Mouse (Mus musculus): ENCODE measurements around the gene D430019H16Rik. TPM values are rescaled to one million over a fixed set of nuclear protein-coding genes. Genes with fewer than 3 reads are reported as not detected.

D430019H16Rik gene
- polyA plus RNA-seq, 1 experiment from 2014 or later: 3.0 TPM

Other genes starting within 250 kb of the D430019H16Rik start
- 0.13 TPM in 1 of 2 replicates, not detected in the other for gene Tcl1, start 231.1 kb upstream of the D430019H16Rik start, polyA plus RNA-seq (2015; fragmentation: Nextera tagmentation; extraction: Ambion mirVana)
- gene Tunar, start 120.0 kb upstream of the D430019H16Rik start, polyA plus RNA-seq (2015; fragmentation: Nextera tagmentation; extraction: Ambion mirVana): 0.24 and 0.36 TPM in 2 replicates
- 1.8 and 2.1 TPM in 2 replicates for gene Bdkrb2, start 109.4 kb downstream of the D430019H16Rik start, polyA plus RNA-seq (2015; fragmentation: Nextera tagmentation; extraction: Ambion mirVana)
- gene Bdkrb1, start 149.2 kb downstream of the D430019H16Rik start, polyA plus RNA-seq (2015; fragmentation: Nextera tagmentation; extraction: Ambion mirVana): 0.22 TPM in 1 of 2 replicates, not detected in the other
- 36.4 and 37.5 TPM in 2 replicates for gene Gskip, start 231.0 kb downstream of the D430019H16Rik start, polyA plus RNA-seq (2015; fragmentation: Nextera tagmentation; extraction: Ambion mirVana)
- gene Atg2b, start 231.4 kb downstream of the D430019H16Rik start, polyA plus RNA-seq (2015; fragmentation: Nextera tagmentation; extraction: Ambion mirVana): 12.2 and 14.0 TPM in 2 replicates